Mouse (Mus musculus): ENCODE measurements around the gene Txn2.
"Not testable (repeated sequence)": the region's sequence is repeated elsewhere in the genome, so short reads cannot be mapped to it uniquely, and the experiment has no call there.

Gene Txn2

GRCm38 (mm10) chr15:77882297-77882696 is 46.5 kb downstream of the Txn2 start:
- intact Hi-C loops (cut with DNase I), result no loop called here

DNA sequence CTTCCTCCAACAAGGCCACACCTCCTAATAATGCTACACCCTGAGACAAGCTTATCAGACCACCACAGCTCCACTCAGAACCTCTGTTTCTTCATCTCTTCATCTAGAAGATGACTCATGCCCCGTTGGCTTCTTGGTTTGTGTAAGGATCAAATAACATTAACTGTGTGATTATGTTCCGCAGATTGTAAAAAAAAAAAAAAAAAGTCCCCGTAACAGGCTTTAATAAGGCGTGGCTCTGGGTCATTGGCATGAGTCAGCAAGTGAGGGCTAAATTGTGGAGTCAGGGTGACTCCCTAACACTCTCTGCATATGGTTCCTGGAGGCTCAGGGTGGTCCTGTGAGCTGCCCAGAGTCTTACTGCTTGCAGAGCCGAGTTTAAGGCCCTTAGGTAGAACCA is 47.1 kb downstream of the Txn2 start:
- intact Hi-C loops (cut with DNase I), result no loop called here

- intact Hi-C loops (cut with DNase I), result no loop called here
Measured at GRCm38 (mm10) chr15:77880738-77881137, 48.1 kb downstream of the Txn2 start.

DNA sequence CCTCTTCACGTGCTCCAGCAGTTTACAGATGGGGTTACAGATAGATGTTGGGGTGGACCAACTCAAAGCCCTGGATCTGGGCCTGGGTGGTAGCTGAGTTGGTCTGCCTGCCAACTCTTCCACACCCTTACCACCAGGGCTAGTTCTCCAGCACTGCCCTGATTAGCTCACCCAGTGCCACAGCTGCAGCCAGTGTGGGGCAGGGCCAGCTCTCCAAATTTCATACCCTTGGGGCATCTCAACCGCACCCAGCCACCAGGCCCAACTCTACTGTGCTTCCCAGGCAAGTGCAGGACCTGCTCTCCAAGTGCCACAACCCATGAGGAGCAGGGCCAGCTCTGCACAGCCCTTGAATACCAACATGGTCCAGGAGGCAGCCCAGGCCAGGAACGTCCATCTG is 49.0 kb downstream of the Txn2 start:
- intact Hi-C loops (cut with DNase I), result no loop called here

- intact Hi-C loops (cut with DNase I), result no loop called here
Measured at GRCm38 (mm10) chr15:77877209-77877608, 51.6 kb downstream of the Txn2 start.

- intact Hi-C loops (cut with DNase I), result no loop called here
Measured at GRCm38 (mm10) chr15:77876716-77877115, 52.1 kb downstream of the Txn2 start.

GRCm38 (mm10) chr15:77875953-77876352 is 52.9 kb downstream of the Txn2 start:
- intact Hi-C loops (cut with DNase I), result no loop called here

- intact Hi-C loops (cut with DNase I), result no loop called here
Measured at GRCm38 (mm10) chr15:77874807-77875206, 54.0 kb downstream of the Txn2 start.

- intact Hi-C loops (cut with DNase I), result no loop called here
Measured at GRCm38 (mm10) chr15:77874310-77874709, 54.5 kb downstream of the Txn2 start.

DNA sequence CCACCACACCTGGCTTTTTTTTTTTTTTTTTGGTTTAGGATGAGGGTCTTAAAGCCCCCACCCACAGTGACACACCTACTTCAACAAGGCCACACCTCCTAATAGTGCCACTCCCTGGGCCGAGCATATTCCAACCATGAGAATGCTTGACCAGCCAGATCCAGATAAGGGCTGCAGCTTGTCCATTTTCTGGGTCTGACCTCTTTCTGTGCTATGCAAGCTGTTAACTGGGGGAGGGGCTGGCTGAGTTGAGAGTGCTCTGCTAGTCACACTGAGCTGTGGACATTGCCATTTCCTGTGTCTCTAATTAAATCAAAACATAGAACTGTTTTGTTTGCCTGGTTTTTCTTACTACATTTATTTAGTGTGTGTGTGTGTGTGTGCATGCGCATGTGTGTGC is 55.2 kb downstream of the Txn2 start:
- intact Hi-C loops (cut with DNase I), result no loop called here

DNA sequence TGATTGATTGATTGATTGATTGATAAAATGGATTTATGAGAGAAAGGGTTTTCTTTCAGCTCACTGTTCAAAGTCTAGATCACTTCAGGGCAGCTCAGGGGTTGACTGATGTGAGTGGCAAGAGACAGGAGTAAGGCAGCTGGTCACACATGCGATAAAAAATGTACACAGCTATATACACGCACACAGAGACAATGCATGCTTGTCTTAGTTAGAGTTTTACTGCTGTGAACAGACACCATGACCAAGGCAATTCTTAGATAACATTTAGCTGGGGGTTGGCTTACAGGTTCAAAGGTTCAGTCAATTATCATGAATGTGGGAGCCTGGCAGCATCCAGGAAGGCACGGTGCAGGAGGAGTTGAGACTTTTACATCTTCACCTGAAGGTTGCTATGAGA is 55.8 kb downstream of the Txn2 start:
- intact Hi-C loops (cut with DNase I), result no loop called here

DNA sequence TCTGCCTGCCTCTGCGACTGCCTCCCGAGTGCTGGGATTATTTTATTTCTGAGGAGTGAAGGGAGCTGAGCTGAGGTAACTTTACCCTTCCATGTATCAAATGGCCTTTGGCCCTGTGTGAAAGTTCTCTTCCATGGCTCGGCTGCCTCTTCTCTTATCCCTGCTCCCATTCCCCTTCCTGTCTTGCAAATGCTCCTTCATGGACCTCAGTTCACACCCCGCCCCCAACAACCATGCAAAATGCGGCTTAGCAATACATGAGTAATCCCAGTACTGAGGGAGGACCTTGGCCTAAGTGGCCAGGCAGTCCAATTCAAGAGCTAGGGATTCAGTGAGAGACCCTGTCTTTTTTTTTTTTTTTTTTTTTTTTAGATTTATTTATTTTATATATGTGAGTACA is 60.5 kb downstream of the Txn2 start:
- intact Hi-C loops (cut with DNase I), result no loop called here

- intact Hi-C loops (cut with DNase I), result not testable (repeated sequence)
Measured at GRCm38 (mm10) chr15:77867231-77867968, 61.4 kb downstream of the Txn2 start.

- intact Hi-C loops (cut with DNase I), result no loop called here
Measured at GRCm38 (mm10) chr15:77866583-77867220, 62.1 kb downstream of the Txn2 start.
